Mouse (Mus musculus) C2C12 (cell line): Measurements from ENCODE around the gene Gimap3.

Experiments
- MAX ChIP-seq: IDR thresholded peaks from one replicate; pipeline ENCODE4 v1.6.1; 2011; ENCODE audit warnings: mild to moderate bottlenecking, control low read depth
- MYOD1 ChIP-seq: IDR thresholded peaks from one replicate; pipeline ENCODE4 v1.6.1; 2011; ENCODE audit warnings: low read depth; ENCODE audit not compliant: control insufficient read depth, insufficient read length

DNA sequence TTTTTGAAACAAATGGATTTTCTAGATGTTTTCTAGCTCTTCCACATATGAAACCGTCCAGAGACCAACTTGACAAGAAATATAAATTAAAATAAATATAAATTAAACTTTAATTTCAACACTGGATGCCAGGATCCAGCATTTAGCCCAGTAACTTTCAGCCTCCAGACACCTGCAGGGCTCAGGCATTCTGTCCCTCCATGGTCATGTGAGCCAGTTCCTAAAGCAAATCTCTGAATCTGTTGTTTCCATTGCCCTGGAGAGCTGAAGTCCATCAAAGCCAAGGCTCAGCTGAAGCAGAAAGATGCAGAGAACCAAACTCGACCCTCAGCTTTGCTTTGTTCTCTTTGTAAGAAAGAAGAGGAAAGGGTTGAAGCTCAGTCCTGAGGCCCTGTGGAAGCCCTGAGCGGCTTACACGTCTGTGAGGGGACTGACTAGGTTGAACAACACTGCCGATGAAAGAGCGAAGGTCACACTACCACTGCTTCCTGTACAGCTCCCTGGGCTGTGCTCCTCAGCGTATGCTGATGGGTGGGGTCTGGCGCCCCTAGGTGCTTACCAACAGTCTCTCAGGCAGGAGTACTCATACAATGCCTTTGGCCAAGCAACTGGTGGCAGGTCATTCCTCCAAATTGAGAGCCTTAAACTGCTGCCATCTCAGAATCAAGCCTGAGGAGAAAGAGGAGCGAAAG lies 2.3 kb downstream of the Gimap3 start:
- TF ChIP-seq MYOD1 = no peak
- TF ChIP-seq MAX = no peak
